In genomic region chr9:63450531-63451030, GRCm38 (mm10) we compare ENCODE assay signal across 22 mouse cellular contexts. TPM values are rescaled to one million over a fixed set of nuclear protein-coding genes. Genes with fewer than 3 reads are reported as not detected.
DNase-seq lines count a peak whose midpoint lies in the region; ATAC-seq and TF ChIP-seq lines count a peak whose summit lies in the region.
"Had no signal": no experiment of that assay in that cellular context is flagged by ENCODE, and none has a peak within 500 bp of the region (broad histone marks: within the 10 kb centered on the region; RNA-seq: fewer than 3 reads in every experiment).

No protein-coding gene starts in this region.

- no peak overlapping the region for H3K4me3 ChIP-seq in forebrain, embryonic 14.5 days (ENCODE audit: low read depth, low read length)
- H3K4me3 ChIP-seq in forebrain, embryonic 15.5 days: no peak overlapping the region
- H3K4me3 ChIP-seq in hindbrain, embryonic 14.5 days (replicated peaks; ENCODE audit: low read length): no peak overlapping the region
- H3K4me3 ChIP-seq in hindbrain, embryonic 13.5 days: no peak overlapping the region
- no peak overlapping the region for H3K4me3 ChIP-seq in midbrain, postnatal 0 days (ENCODE audit: low read depth, low read length)
- H3K4me3 ChIP-seq in midbrain, embryonic 16.5 days (ENCODE audit: low read depth, low read length): no peak overlapping the region
- H3K4me3 ChIP-seq in lung, adult 2 months (replicated peaks; ENCODE audit: extremely low read depth, low read depth, low read length): no peak overlapping the region
- H3K4me3 ChIP-seq: forebrain, embryonic 10.5 days; gastrocnemius, adult 2 months; hindbrain, embryonic 15.5 days; intestine, embryonic 15.5 days had no signal

- H3K36me3 ChIP-seq in forebrain, embryonic 14.5 days (ENCODE audit: control insufficient read depth, insufficient read depth, low read length): no peaks in the 10 kb centered on the region
- no peaks in the 10 kb centered on the region for H3K36me3 ChIP-seq in forebrain, embryonic 15.5 days
- no peaks in the 10 kb centered on the region for H3K36me3 ChIP-seq in hindbrain, embryonic 14.5 days (replicated peaks; ENCODE audit: control insufficient read depth, insufficient read depth)
- H3K36me3 ChIP-seq in hindbrain, embryonic 13.5 days: no peaks in the 10 kb centered on the region
- no peaks in the 10 kb centered on the region for H3K36me3 ChIP-seq in midbrain, postnatal 0 days (ENCODE audit: insufficient read depth, low read length)
- H3K36me3 ChIP-seq in midbrain, embryonic 16.5 days (ENCODE audit: control insufficient read depth, insufficient read depth, low read length): no peaks in the 10 kb centered on the region
- H3K36me3 ChIP-seq: forebrain, embryonic 10.5 days; hindbrain, embryonic 15.5 days; intestine, embryonic 15.5 days had no signal

- TF ChIP-seq POLR2A in lung, adult 2 months (IDR thresholded peaks at IDR 0.05; ENCODE audit: borderline replicate concordance, extremely low read depth, low read depth, low read length): no peak

- peak; percentile 54; the same call in 1 of the 2 replicates for ATAC-seq in forebrain, embryonic 14.5 days
- ATAC-seq in forebrain, embryonic 15.5 days (replicated peaks): no peak
- ATAC-seq in hindbrain, embryonic 14.5 days (ENCODE audit: low FRiP score): no peak
- ATAC-seq in hindbrain, embryonic 13.5 days (ENCODE audit: low FRiP score): no peak
- ATAC-seq in midbrain, postnatal 0 days (ENCODE audit: low FRiP score): no peak
- no peak for ATAC-seq in midbrain, embryonic 16.5 days
- ATAC-seq: intestine, embryonic 15.5 days; Patski had no signal

- H3K27ac ChIP-seq in forebrain, embryonic 14.5 days (ENCODE audit: low read depth, low read length): no peak overlapping the region
- no peak overlapping the region for H3K27ac ChIP-seq in forebrain, embryonic 15.5 days (replicated peaks)
- no peak overlapping the region for H3K27ac ChIP-seq in hindbrain, embryonic 14.5 days
- no peak overlapping the region for H3K27ac ChIP-seq in hindbrain, embryonic 13.5 days
- H3K27ac ChIP-seq in midbrain, postnatal 0 days (ENCODE audit: low read depth, low read length): no peak overlapping the region
- H3K27ac ChIP-seq in midbrain, embryonic 16.5 days (ENCODE audit: low read length): no peak overlapping the region
- H3K27ac ChIP-seq: forebrain, embryonic 10.5 days; gastrocnemius, adult 2 months; hindbrain, embryonic 15.5 days; intestine, embryonic 15.5 days had no signal

- H3K27me3 ChIP-seq in forebrain, embryonic 14.5 days (replicated peaks; ENCODE audit: control insufficient read depth, insufficient read depth, low read length): no peaks in the 10 kb centered on the region
- peaks cover 9% of the 10 kb centered on the region for H3K27me3 ChIP-seq in forebrain, embryonic 15.5 days
- H3K27me3 ChIP-seq in hindbrain, embryonic 14.5 days (ENCODE audit: control insufficient read depth, insufficient read depth, low read length): no peaks in the 10 kb centered on the region
- no peaks in the 10 kb centered on the region for H3K27me3 ChIP-seq in hindbrain, embryonic 13.5 days
- no peaks in the 10 kb centered on the region for H3K27me3 ChIP-seq in midbrain, postnatal 0 days (ENCODE audit: insufficient read depth, low read length)
- no peaks in the 10 kb centered on the region for H3K27me3 ChIP-seq in midbrain, embryonic 16.5 days (ENCODE audit: control insufficient read depth, insufficient read depth, low read depth, low read length)
- H3K27me3 ChIP-seq: hindbrain, embryonic 15.5 days; intestine, embryonic 15.5 days; Patski had no signal

- no peak overlapping the region for H3K9ac ChIP-seq in forebrain, embryonic 14.5 days (ENCODE audit: low read length)
- no peak overlapping the region for H3K9ac ChIP-seq in forebrain, embryonic 15.5 days (replicated peaks)
- H3K9ac ChIP-seq in hindbrain, embryonic 14.5 days: no peak overlapping the region
- no peak overlapping the region for H3K9ac ChIP-seq in hindbrain, embryonic 13.5 days
- H3K9ac ChIP-seq in midbrain, postnatal 0 days (replicated peaks; ENCODE audit: low read length, poor library complexity, severe bottlenecking): no peak overlapping the region
- no peak overlapping the region for H3K9ac ChIP-seq in midbrain, embryonic 16.5 days (ENCODE audit: low read depth, low read length)
- H3K9ac ChIP-seq: hindbrain, embryonic 15.5 days; intestine, embryonic 15.5 days had no signal

- 31% methylated on average over 4 of the region's 4 CpGs for WGBS in forebrain, embryonic 14.5 days
- WGBS in forebrain, embryonic 15.5 days: 23% methylated on average over 4 of the region's 4 CpGs
- 36% methylated on average over 4 of the region's 4 CpGs for WGBS in hindbrain, embryonic 14.5 days
- WGBS in hindbrain, embryonic 13.5 days: 41% methylated on average over 4 of the region's 4 CpGs
- WGBS in midbrain, postnatal 0 days: 44% methylated on average over 4 of the region's 4 CpGs
- WGBS in midbrain, embryonic 16.5 days: 54% methylated on average over 4 of the region's 4 CpGs
- WGBS in lung, adult 2 months: 54% methylated on average over 4 of the region's 4 CpGs

- TF ChIP-seq CTCF in midbrain, postnatal 0 days (IDR thresholded peaks at IDR 0.05): no peak
- TF ChIP-seq CTCF in lung, adult 2 months (IDR thresholded peaks at IDR 0.05; ENCODE audit: insufficient read depth, low read length): no peak

- DNase-seq in forebrain, embryonic 14.5 days (ENCODE audit: low spot score): peak; percentile 67
- DNase-seq in hindbrain, embryonic 14.5 days (ENCODE audit: low spot score): peak; percentile 43
- peak; percentile 22 for DNase-seq in midbrain, postnatal 0 days (ENCODE audit: low spot score)
- peak; percentile 78 for DNase-seq in retina, postnatal 1 day
- DNase-seq in lung, adult 2 months: no peak
- DNase-seq: adrenal gland, postnatal 10 days; adrenal gland, postnatal 36 days; cerebellum, adult 11-12 months; cerebellum, adult 8-10 months; cerebellum, postnatal 10 days; gastrocnemius, adult 2 months; gastrocnemius, postnatal 14 days; heart, adult 11 months; kidney, adult 2 months had no signal

- H3K4me2 ChIP-seq in forebrain, embryonic 14.5 days (ENCODE audit: low read length): no peak overlapping the region
- no peak overlapping the region for H3K4me2 ChIP-seq in forebrain, embryonic 15.5 days (replicated peaks)
- H3K4me2 ChIP-seq in hindbrain, embryonic 14.5 days (replicated peaks): no peak overlapping the region
- no peak overlapping the region for H3K4me2 ChIP-seq in hindbrain, embryonic 13.5 days
- no peak overlapping the region for H3K4me2 ChIP-seq in midbrain, postnatal 0 days (ENCODE audit: low read depth, low read length, poor library complexity, severe bottlenecking)
- H3K4me2 ChIP-seq in midbrain, embryonic 16.5 days (ENCODE audit: low read length): no peak overlapping the region
- H3K4me2 ChIP-seq: heart, embryonic 11.5 days; hindbrain, embryonic 15.5 days; intestine, embryonic 15.5 days had no signal

- no peaks in the 10 kb centered on the region for H3K4me1 ChIP-seq in forebrain, embryonic 14.5 days (ENCODE audit: control insufficient read depth, insufficient read depth, low read length)
- peaks cover 11% of the 10 kb centered on the region for H3K4me1 ChIP-seq in forebrain, embryonic 15.5 days
- peaks cover 10% of the 10 kb centered on the region; the same call in 1 of the 2 replicates for H3K4me1 ChIP-seq in hindbrain, embryonic 14.5 days (replicated peaks; ENCODE audit: control insufficient read depth, insufficient read depth, low read length)
- H3K4me1 ChIP-seq in hindbrain, embryonic 13.5 days (replicated peaks): peaks cover 12% of the 10 kb centered on the region
- no peaks in the 10 kb centered on the region for H3K4me1 ChIP-seq in midbrain, postnatal 0 days (ENCODE audit: insufficient read depth, low read length)
- H3K4me1 ChIP-seq in midbrain, embryonic 16.5 days (ENCODE audit: control insufficient read depth, insufficient read depth, low read length): no peaks in the 10 kb centered on the region
- no peaks in the 10 kb centered on the region for H3K4me1 ChIP-seq in lung, adult 2 months (ENCODE audit: control insufficient read depth, insufficient read depth, low read length)
- H3K4me1 ChIP-seq: forebrain, embryonic 10.5 days; hindbrain, embryonic 15.5 days; intestine, embryonic 15.5 days had no signal

- no peaks in the 10 kb centered on the region for H3K9me3 ChIP-seq in forebrain, embryonic 14.5 days (replicated peaks; ENCODE audit: control insufficient read depth, low read length)
- no peaks in the 10 kb centered on the region for H3K9me3 ChIP-seq in forebrain, embryonic 15.5 days
- H3K9me3 ChIP-seq in hindbrain, embryonic 14.5 days (ENCODE audit: control insufficient read depth, low read length): no peaks in the 10 kb centered on the region
- H3K9me3 ChIP-seq in hindbrain, embryonic 13.5 days: peaks cover 5% of the 10 kb centered on the region; the same call in 1 of the 2 replicates
- H3K9me3 ChIP-seq in midbrain, postnatal 0 days (ENCODE audit: low read length): no peaks in the 10 kb centered on the region
- no peaks in the 10 kb centered on the region for H3K9me3 ChIP-seq in midbrain, embryonic 16.5 days (replicated peaks; ENCODE audit: control insufficient read depth, low read length, poor library complexity, severe bottlenecking)
- H3K9me3 ChIP-seq: forebrain, embryonic 10.5 days; hindbrain, embryonic 15.5 days; intestine, embryonic 15.5 days had no signal

RNA-seq across cellular contexts. Expression of gene 2300009A05Rik, which starts 51.5 kb away (rescaled TPM):
- 64.4 and 69.7 TPM in 2 replicates for polyA plus RNA-seq in forebrain, embryonic 14.5 days (2014; fragmentation: Nextera tagmentation; extraction: Ambion mirVana)
- polyA plus RNA-seq in forebrain, embryonic 15.5 days (2015; fragmentation: Nextera tagmentation; extraction: Ambion mirVana): 66.1 and 69.8 TPM in 2 replicates
- 74.3 and 78.7 TPM in 2 replicates for polyA plus RNA-seq in hindbrain, embryonic 14.5 days (2014; fragmentation: Nextera tagmentation; extraction: Ambion mirVana)
- polyA plus RNA-seq in hindbrain, embryonic 13.5 days (2015; fragmentation: Nextera tagmentation; extraction: Ambion mirVana): 68.5 and 69.1 TPM in 2 replicates
- total RNA-seq in midbrain, postnatal 0 days (2014; rRNA removed): 45.8 and 54.1 TPM in 2 replicates
- polyA plus RNA-seq in midbrain, postnatal 0 days (2015; fragmentation: Nextera tagmentation; extraction: Ambion mirVana): 82.8 and 98.4 TPM in 2 replicates
- 60.2 and 61.7 TPM in 2 replicates for polyA plus RNA-seq in midbrain, embryonic 16.5 days (2015; fragmentation: Nextera tagmentation; extraction: Ambion mirVana)
- polyA plus RNA-seq in lung, adult 2 months (2012; rRNA removed): 36.0 and 58.5 TPM in 2 replicates
